Mouse (Mus musculus) ZHBTc4 (cell line): ENCODE data around the gene C4b.
"Not testable (repeated sequence)": the region's sequence is repeated elsewhere in the genome, so short reads cannot be mapped to it uniquely, and the experiment has no call there.

ENCODE experiments used
- DNase-seq: peaks from one replicate; pipeline ENCODE4 v3.0.0-alpha.2; 2011; ENCODE audit warnings: low read depth, low spot score

C4b gene

GRCm38 (mm10) chr17:34706476-34706875 is 37.2 kb downstream of the C4b start:
- DNase-seq = not testable (repeated sequence)

GRCm38 (mm10) chr17:34700671-34701071 is 43.0 kb downstream of the C4b start:
- no peak for DNase-seq

GRCm38 (mm10) chr17:34699575-34700408 is 43.9 kb downstream of the C4b start:
- DNase-seq = no peak

- no peak for DNase-seq
These were observed 50.8 kb downstream of the C4b start for GRCm38 (mm10) chr17:34692906-34693305.

- no peak for DNase-seq
These were observed 53.2 kb downstream of the C4b start for GRCm38 (mm10) chr17:34690458-34690857.

- no peak for DNase-seq
These were observed 54.8 kb downstream of the C4b start for GRCm38 (mm10) chr17:34688889-34689288.

GRCm38 (mm10) chr17:34685120-34686110 is 58.3 kb downstream of the C4b start:
- no peak for DNase-seq

GRCm38 (mm10) chr17:34684253-34684893 is 59.3 kb downstream of the C4b start:
- no peak for DNase-seq

- no peak for DNase-seq
These were observed 59.9 kb downstream of the C4b start for GRCm38 (mm10) chr17:34683686-34684220.

GRCm38 (mm10) chr17:34683179-34683578 is 60.5 kb downstream of the C4b start:
- no peak for DNase-seq

GRCm38 (mm10) chr17:34681881-34682536 is 61.7 kb downstream of the C4b start:
- DNase-seq = no peak

- DNase-seq = peak; percentile 40
These were observed 62.5 kb downstream of the C4b start for GRCm38 (mm10) chr17:34681132-34681571.

GRCm38 (mm10) chr17:34680621-34681020 is 63.1 kb downstream of the C4b start:
- no peak for DNase-seq

GRCm38 (mm10) chr17:34680191-34680590 is 63.5 kb downstream of the C4b start:
- DNase-seq = no peak
